Mouse (Mus musculus): ENCODE data around the gene Gm20388. TPM values are rescaled to one million over a fixed set of nuclear protein-coding genes. Genes with fewer than 3 reads are reported as not detected.

Gm20388 gene
- total RNA-seq, 2 experiments from 2014 or later = 10.3 to 10.6 TPM

- no peak for DNase-seq (ENCODE audit: low spot score in 2 of 2)
- intact Hi-C loops (cut with DNase I) = loop anchor here (5.0 kb wide), 1 partner anchor 50 kb away; the partner anchor contains the start of gene Galnt2
Measured at GRCm38 (mm10) chr8:124281700-124282541, 4371.3 kb downstream of the Gm20388 start.

- intact Hi-C loops (cut with DNase I) = loop anchor here (5.0 kb wide), 1 partner anchor 51 kb away; the partner anchor contains the start of gene Galnt2
Measured at GRCm38 (mm10) chr8:124282878-124283630, 4372.4 kb downstream of the Gm20388 start.

GRCm38 (mm10) chr8:124283644-124284332, 4373.1 kb downstream of the Gm20388 start:
- DNase-seq (ENCODE audit: low spot score in 2 of 2) = no peak
- intact Hi-C loops (cut with DNase I) = loop anchor here (5.0 kb wide), 1 partner anchor 51 kb away; the partner anchor contains the start of gene Galnt2

More at GRCm38 (mm10) chr8:124282878-124283630, 4372.4 kb downstream of the Gm20388 start:
- no peak for DNase-seq (ENCODE audit: low spot score in 2 of 2)

- no peak for DNase-seq (ENCODE audit: low spot score in 2 of 2)
- intact Hi-C loops (cut with DNase I) = loop anchor here (5.0 kb wide), 1 partner anchor 52 kb away; the partner anchor contains the start of gene Galnt2
Measured at GRCm38 (mm10) chr8:124284333-124284711, 4373.7 kb downstream of the Gm20388 start.

GRCm38 (mm10) chr8:124284984-124285576, 4374.4 kb downstream of the Gm20388 start:
- DNase-seq (ENCODE audit: low spot score in 2 of 2) = no peak
- intact Hi-C loops (cut with DNase I) = loop anchor here (5.0 kb wide), 1 partner anchor 53 kb away; the partner anchor contains the start of gene Galnt2

- intact Hi-C loops (cut with DNase I) = no loop called here
- no peak for DNase-seq (ENCODE audit: low spot score in 2 of 2)
Measured at GRCm38 (mm10) chr8:124286461-124287124, 4376.0 kb downstream of the Gm20388 start.

GRCm38 (mm10) chr8:124288215-124288864, 4377.7 kb downstream of the Gm20388 start:
- DNase-seq (ENCODE audit: low spot score in 2 of 2) = no peak
- intact Hi-C loops (cut with DNase I) = no loop called here

GRCm38 (mm10) chr8:124289481-124290050, 4378.9 kb downstream of the Gm20388 start:
- no peak for DNase-seq (ENCODE audit: low spot score in 2 of 2)
- intact Hi-C loops (cut with DNase I) = no loop called here

GRCm38 (mm10) chr8:124290911-124291691, 4380.5 kb downstream of the Gm20388 start:
- DNase-seq (ENCODE audit: low spot score in 2 of 2) = no peak
- intact Hi-C loops (cut with DNase I) = no loop called here

GRCm38 (mm10) chr8:124291693-124292092, 4381.1 kb downstream of the Gm20388 start:
- intact Hi-C loops (cut with DNase I) = no loop called here
- no peak for DNase-seq (ENCODE audit: low spot score in 2 of 2)

GRCm38 (mm10) chr8:124292965-124293364, 4382.3 kb downstream of the Gm20388 start:
- no peak for DNase-seq (ENCODE audit: low spot score in 2 of 2)
- intact Hi-C loops (cut with DNase I) = no loop called here

GRCm38 (mm10) chr8:124294425-124294824, 4383.8 kb downstream of the Gm20388 start:
- intact Hi-C loops (cut with DNase I) = no loop called here
- DNase-seq (ENCODE audit: low spot score in 2 of 2) = no peak

- DNase-seq (ENCODE audit: low spot score in 2 of 2) = no peak
- intact Hi-C loops (cut with DNase I) = no loop called here
Measured at GRCm38 (mm10) chr8:124294900-124295299, 4384.3 kb downstream of the Gm20388 start.

- no peak for DNase-seq (ENCODE audit: low spot score in 2 of 2)
Measured at GRCm38 (mm10) chr8:124295357-124295756, 4384.7 kb downstream of the Gm20388 start.

GRCm38 (mm10) chr8:124301512-124301911, 4390.9 kb downstream of the Gm20388 start:
- DNase-seq (ENCODE audit: low spot score in 2 of 2) = no peak
- intact Hi-C loops (cut with DNase I) = no loop called here

More at GRCm38 (mm10) chr8:124295357-124295756, 4384.7 kb downstream of the Gm20388 start:
- intact Hi-C loops (cut with DNase I) = no loop called here

GRCm38 (mm10) chr8:124301935-124302555, 4391.4 kb downstream of the Gm20388 start:
- no peak for DNase-seq (ENCODE audit: low spot score in 2 of 2)
- intact Hi-C loops (cut with DNase I) = no loop called here
